Mouse (Mus musculus): ENCODE data around the gene Mapkap1.

- TF ChIP-seq CTCF (IDR thresholded peaks at IDR 0.05; ENCODE audit: low read depth): no peak
- no peak for TF ChIP-seq EP300 (optimal IDR thresholded peaks at IDR 0.05)
Observed at GRCm38 (mm10) chr2:34368396-34368795, 38.2 kb upstream of the Mapkap1 start.

All from stomach, postnatal 0 days (tissue).